Mouse (Mus musculus) liver, embryonic 14.5 days (tissue): ENCODE results near the gene Sult5a1. TPM values are rescaled to one million over a fixed set of nuclear protein-coding genes. Genes with fewer than 3 reads are reported as not detected.

Source experiments
- ATAC-seq: fragments of 200-750 bp; cut with Nextera tagmentation; 2 replicates; pipeline ENCODE4 v1.8.0; 2017; ENCODE audit warnings: moderate number of reproducible peaks, mild to moderate bottlenecking, moderate library complexity; ENCODE audit not compliant: insufficient read depth
- DNase-seq, 3 experiments: peaks; one replicate each; pipeline ENCODE4 v3.0.0-alpha.2; 2012 to 2013; ENCODE audit warnings: low read depth in 3 of 3, low spot score in 3 of 3
- H3K27ac ChIP-seq: fragments of 300-500 bp; sonication (generic); 2 replicates; pipeline ENCODE4 v1.5.1; 2014; ENCODE audit warnings: moderate library complexity, mild to moderate bottlenecking, control low read depth, inconsistent platforms
- H3K27me3 ChIP-seq: fragments of 300-500 bp; sonication (generic); 2 replicates; pipeline ENCODE4 v1.6.1; 2014; ENCODE audit warnings: mild to moderate bottlenecking, low read length, moderate library complexity; ENCODE audit not compliant: control insufficient read depth, insufficient read depth
- H3K36me3 ChIP-seq: fragments of 300-500 bp; sonication (generic); replicated peaks from 2 replicates; pipeline ENCODE4 v1.6.1; 2014; ENCODE audit warnings: low read depth; ENCODE audit not compliant: control insufficient read depth, insufficient read depth
- H3K4me1 ChIP-seq, 2 experiments: fragments of 200-500 bp in 1 of 2; fragments of 300-500 bp in 1 of 2; sonication (generic) in 1 of 2; replicated peaks; 2 replicates each; pipeline ENCODE4 v1.6.1; 2012 to 2014; ENCODE audit warnings: antibody characterized with exemption in 1 of 2, inconsistent platforms in 1 of 2, low read length in 1 of 2; ENCODE audit not compliant: control insufficient read depth in 2 of 2, insufficient read depth in 2 of 2
- H3K4me2 ChIP-seq: fragments of 300-500 bp; sonication (generic); 2 replicates; pipeline ENCODE4 v1.6.1; 2014; ENCODE audit warnings: low read depth, mild to moderate bottlenecking, control low read depth, moderate library complexity
- H3K4me3 ChIP-seq, 2 experiments: fragments of 200-500 bp in 1 of 2; fragments of 300-500 bp in 1 of 2; sonication (generic) in 1 of 2; 2 replicates each; pipeline ENCODE4 v1.5.1; 2012 to 2014; ENCODE audit warnings: low read depth in 2 of 2, low read length in 2 of 2, mild to moderate bottlenecking in 2 of 2, control low read depth in 1 of 2, inconsistent platforms in 1 of 2, moderate library complexity in 1 of 2; ENCODE audit not compliant: insufficient read depth in 1 of 2
- H3K9ac ChIP-seq: fragments of 300-500 bp; sonication (generic); replicated peaks from 2 replicates; pipeline ENCODE4 v1.6.1; 2014; ENCODE audit warnings: mild to moderate bottlenecking, control low read depth, moderate library complexity
- H3K9me3 ChIP-seq: fragments of 300-500 bp; sonication (generic); 2 replicates; pipeline ENCODE4 v1.6.1; 2016; ENCODE audit warnings: low read length, mixed read lengths; ENCODE audit not compliant: control insufficient read depth
- CTCF ChIP-seq: IDR thresholded peaks from 2 replicates; pipeline ENCODE4 v1.5.1; 2016; ENCODE audit warnings: antibody characterized with exemption, low read depth, control low read depth
- EP300 ChIP-seq: IDR thresholded peaks from 2 replicates; pipeline ENCODE4 v1.6.1; 2016; ENCODE audit warnings: antibody characterized with exemption, low read depth
- WGBS: fragments of 180-500 bp; shearing (Covaris S2); extraction: QIAGEN DNeasy Blood & Tissue Kit; methylation state at CpG from one replicate; pipeline ENCODE4 v1.1.7; 2014; ENCODE audit not compliant: insufficient replicate concordance; 5-methylcytosine and 5-hydroxymethylcytosine counted together
- polyA plus RNA-seq, 2 experiments: library from polyadenylated mRNA; depleted of rRNA in 1 of 2; stranded (reverse) in 1 of 2; unstranded in 1 of 2; fragments of >200 nt; fragmentation: Nextera tagmentation in 1 of 2; extraction: Ambion mirVana in 1 of 2; gene quantifications; 2 replicates each; pipeline versions ENCODE4 v1.2.1 to v1.2.3; 2012 to 2014

Gene Sult5a1
- polyA plus RNA-seq, 2 experiments = 0.69 to 0.75 TPM

- Histone ChIP-seq H3K9me3 (no peaks in the 10 kb centered on the region), H3K4me2 (no peak overlapping the region), H3K36me3 (no peaks in the 10 kb centered on the region), H3K4me3 (no peak overlapping the region), H3K27ac (no peak overlapping the region), H3K4me1 (no peaks in the 10 kb centered on the region), H3K9ac (no peak overlapping the region), H3K27me3 (no peaks in the 10 kb centered on the region)
- no peak for DNase-seq
- WGBS = 79% methylated on average over 2 of the region's 2 CpGs
- TF ChIP-seq CTCF (peak; percentile 48; the same call in 1 of the 2 replicates), EP300 (no peak)
- ATAC-seq = no peak
These were observed 25.2 kb downstream of the Sult5a1 start for GRCm38 (mm10) chr8:123132953-123133352.

GRCm38 (mm10) chr8:123131041-123131440 lies 27.1 kb downstream of the Sult5a1 start:
- Histone ChIP-seq H3K27ac (no peak overlapping the region), H3K4me2 (no peak overlapping the region), H3K36me3 (no peaks in the 10 kb centered on the region), H3K4me3 (no peak overlapping the region), H3K9me3 (no peaks in the 10 kb centered on the region), H3K4me1 (0 out of 4 replicates have a peak, but pooled peaks cover 0 to 2% of the 10 kb centered on the region in 2 experiments), H3K27me3 (no peaks in the 10 kb centered on the region), H3K9ac (no peak overlapping the region)
- DNase-seq (no peak), ATAC-seq (no peak)
- WGBS = 38% methylated on average over 9 of the region's 9 CpGs
- no peak for TF ChIP-seq EP300
- TF ChIP-seq CTCF = no peak

- Histone ChIP-seq H3K4me1 (0 out of 4 replicates have a peak, but pooled peaks cover 0 to 3% of the 10 kb centered on the region in 2 experiments), H3K4me2 (no peak overlapping the region), H3K9ac (no peak overlapping the region), H3K27me3 (no peaks in the 10 kb centered on the region), H3K36me3 (no peaks in the 10 kb centered on the region), H3K4me3 (no peak overlapping the region), H3K9me3 (no peaks in the 10 kb centered on the region), H3K27ac (no peak overlapping the region)
- WGBS = 10% methylated on average over 19 of the region's 19 CpGs
- ATAC-seq (peak; percentile 68), DNase-seq (no peak)
- TF ChIP-seq EP300 (no peak), CTCF (no peak)
These were observed 31.8 kb downstream of the Sult5a1 start for GRCm38 (mm10) chr8:123126193-123126816.

GRCm38 (mm10) chr8:123122670-123123069 lies 35.4 kb downstream of the Sult5a1 start:
- H3K4me3 ChIP-seq = no peak overlapping the region
- H3K36me3 ChIP-seq = no peaks in the 10 kb centered on the region
- TF ChIP-seq CTCF (no peak), EP300 (no peak)
- H3K27ac ChIP-seq = no peak overlapping the region
- no peaks in the 10 kb centered on the region for H3K9me3 ChIP-seq
- DNase-seq (no peak), ATAC-seq (no peak)
- 60% methylated on average over 5 of the region's 5 CpGs for WGBS
- H3K4me1 ChIP-seq = peaks cover 0 to 16% of the 10 kb centered on the region in 2 experiments; a peak in 3 of 4 replicates
- H3K9ac ChIP-seq = no peak overlapping the region
- peaks cover 12% of the 10 kb centered on the region for H3K27me3 ChIP-seq
- H3K4me2 ChIP-seq = no peak overlapping the region

GRCm38 (mm10) chr8:123122059-123122458 lies 36.1 kb downstream of the Sult5a1 start:
- Histone ChIP-seq H3K4me3 (no peak overlapping the region), H3K27me3 (peaks cover 18% of the 10 kb centered on the region), H3K4me2 (no peak overlapping the region), H3K4me1 (peaks cover 1 to 19% of the 10 kb centered on the region in 2 experiments; a peak in 3 of 4 replicates), H3K36me3 (no peaks in the 10 kb centered on the region), H3K9ac (no peak overlapping the region), H3K9me3 (no peaks in the 10 kb centered on the region), H3K27ac (no peak overlapping the region)
- DNase-seq (no peak), ATAC-seq (no peak)
- TF ChIP-seq CTCF = no peak
- TF ChIP-seq EP300 = no peak
- 62% methylated on average over 9 of the region's 9 CpGs for WGBS
